24 mouse cellular contexts compared by ENCODE assay signal in the genomic region with DNA sequence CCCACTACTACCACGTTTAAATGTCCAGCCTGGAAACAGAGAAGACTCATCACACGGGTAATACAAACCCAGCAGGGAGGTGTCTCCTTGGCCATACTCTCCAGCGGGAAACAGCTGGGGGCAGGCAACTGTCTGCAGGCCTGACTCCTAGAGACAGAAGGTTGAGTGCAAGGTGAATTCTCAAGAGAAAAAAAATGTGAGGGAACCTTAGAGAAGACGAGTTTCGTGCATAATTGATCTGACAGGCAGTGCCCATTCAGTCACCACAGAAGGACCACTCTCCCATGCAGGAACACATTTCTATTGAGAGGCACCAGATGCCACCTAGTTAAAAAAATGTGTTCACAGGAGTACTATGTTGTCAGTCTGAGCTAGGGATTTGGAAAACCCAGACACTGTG.
"Had no signal": no experiment of that assay in that cellular context is flagged by ENCODE, and none has a peak within 500 bp of the region (broad histone marks: within the 10 kb centered on the region; RNA-seq: fewer than 3 reads in every experiment).

No protein-coding gene starts in this region.

- ATAC-seq: forebrain, postnatal 0 days; inflammation-experienced regulatory T-cells, adult 6 months; intestine, embryonic 15.5 days; intestine, postnatal 0 days had no signal

- H3K4me2 ChIP-seq: heart, embryonic 11.5 days; hindbrain, embryonic 13.5 days; intestine, embryonic 15.5 days; limb, embryonic 12.5 days; liver, embryonic 11.5 days; liver, embryonic 13.5 days had no signal

- H3K9me3 ChIP-seq: hindbrain, embryonic 13.5 days; intestine, embryonic 15.5 days; limb, embryonic 10.5 days; limb, embryonic 12.5 days; liver, embryonic 13.5 days had no signal

- H3K4me3 ChIP-seq: heart, adult 2 months; hindbrain, embryonic 13.5 days; intestine, embryonic 15.5 days; layer of hippocampus, adult 2 months; left cerebral cortex, adult 2 months; limb, embryonic 10.5 days; limb, embryonic 12.5 days; liver, embryonic 13.5 days had no signal

- H3K4me1 ChIP-seq: intestine, embryonic 15.5 days; liver, embryonic 13.5 days had no signal

- H3K36me3 ChIP-seq: hindbrain, embryonic 13.5 days; intestine, embryonic 15.5 days; limb, embryonic 10.5 days; limb, embryonic 12.5 days; liver, embryonic 13.5 days had no signal

- H3K27me3 ChIP-seq: hindbrain, embryonic 13.5 days; intestine, embryonic 15.5 days; limb, embryonic 12.5 days; liver, embryonic 13.5 days had no signal

- H3K9ac ChIP-seq: forebrain, postnatal 0 days; hindbrain, embryonic 13.5 days; intestine, embryonic 15.5 days; limb, embryonic 12.5 days; liver, embryonic 13.5 days had no signal

- H3K27ac ChIP-seq: heart, adult 2 months; hindbrain, embryonic 13.5 days; intestine, embryonic 15.5 days; layer of hippocampus, adult 2 months; left cerebral cortex, adult 2 months; limb, embryonic 10.5 days; limb, embryonic 12.5 days; liver, embryonic 13.5 days had no signal

- DNase-seq: forebrain, postnatal 0 days; gastrocnemius, postnatal 14 days; gastrocnemius, postnatal 36 days; heart, adult 11 months; heart, adult 2 months; heart, postnatal 10 days; heart, postnatal 4 days; kidney, adult 18-20 months; kidney, adult 8-10 months; kidney, postnatal 10 days; kidney, postnatal 25 days; kidney, postnatal 4 days; liver; liver, embryonic 13.5 days had no signal
